Mouse (Mus musculus) MEL (cell line): ENCODE results near the gene Pbx4. TPM values are rescaled to one million over a fixed set of nuclear protein-coding genes. Genes with fewer than 3 reads are reported as not detected.
A peak's percentile ranks its signal among the peaks of the same experiment; 100 is the strongest.

Experiments
- DNase-seq: peaks from one replicate; pipeline ENCODE4 v3.0.0; 2011; ENCODE audit warnings: low read depth, low spot score
- H3K27ac ChIP-seq: 2 replicates; pipeline ENCODE4 v1.5.1; 2012; ENCODE audit warnings: low read depth, mild to moderate bottlenecking, control low read depth, low read length, moderate library complexity; ENCODE audit not compliant: control insufficient read depth
- H3K27me3 ChIP-seq, 2 experiments: fragments of 150-350 bp in 1 of 2; sonication (generic) in 1 of 2; 2 replicates each; pipeline ENCODE4 v1.6.1; 2012; ENCODE audit warnings: low read length in 2 of 2, mild to moderate bottlenecking in 2 of 2, improper control_type of control experiment in 1 of 2, moderate library complexity in 1 of 2; ENCODE audit not compliant: insufficient read depth in 2 of 2, control insufficient read depth in 1 of 2
- H3K36me3 ChIP-seq, 2 experiments: 2 replicates each; pipeline ENCODE4 v1.6.1; 2012 to 2014; ENCODE audit warnings: low read length in 2 of 2, improper control_type of control experiment in 1 of 2, inconsistent platforms in 1 of 2, mild to moderate bottlenecking in 1 of 2; ENCODE audit not compliant: insufficient read depth in 2 of 2, control insufficient read depth in 1 of 2
- H3K4me1 ChIP-seq, 2 experiments: fragments of 150-350 bp in 1 of 2; sonication (generic) in 1 of 2; 2 replicates each; pipeline ENCODE4 v1.6.1; 2012; ENCODE audit warnings: low read length in 2 of 2, improper control_type of control experiment in 1 of 2, mild to moderate bottlenecking in 1 of 2; ENCODE audit not compliant: insufficient read depth in 2 of 2, control insufficient read depth in 1 of 2
- H3K4me3 ChIP-seq, 2 experiments: fragments of 150-350 bp in 1 of 2; sonication (generic) in 1 of 2; 2 replicates each; pipeline ENCODE4 v1.5.1; 2012; ENCODE audit warnings: low read depth in 2 of 2, low read length in 2 of 2, mild to moderate bottlenecking in 2 of 2, moderate library complexity in 2 of 2, control low read depth in 1 of 2, improper control_type of control experiment in 1 of 2; ENCODE audit not compliant: control insufficient read depth in 1 of 2, insufficient read depth in 1 of 2
- H3K79me2 ChIP-seq: 2 replicates; pipeline ENCODE4 v1.6.1; 2012; ENCODE audit warnings: mild to moderate bottlenecking, low read length, moderate library complexity; ENCODE audit not compliant: control insufficient read depth, poor library complexity, insufficient read depth
- H3K9ac ChIP-seq: 2 replicates; pipeline ENCODE4 v1.6.1; 2012; ENCODE audit warnings: low read depth, mild to moderate bottlenecking, control low read depth, low read length, moderate library complexity; ENCODE audit not compliant: control insufficient read depth, poor library complexity, severe bottlenecking
- H3K9me3 ChIP-seq: fragments of 150-350 bp; sonication (generic); replicated peaks from 2 replicates; pipeline ENCODE4 v1.6.1; 2012; ENCODE audit warnings: mild to moderate bottlenecking, low read length, improper control_type of control experiment, moderate library complexity; ENCODE audit not compliant: insufficient read depth
- GABPA ChIP-seq: IDR thresholded peaks from 2 replicates; pipeline ENCODE4 v1.6.1; 2012; ENCODE audit warnings: low read depth, mild to moderate bottlenecking, inconsistent platforms, low read length, improper control_type of control experiment, moderate library complexity
- GATA1 ChIP-seq: IDR thresholded peaks from 2 replicates; pipeline ENCODE4 v1.6.1; 2011; ENCODE audit warnings: low read depth, low read length, improper control_type of control experiment
- HCFC1 ChIP-seq: IDR thresholded peaks from 2 replicates; pipeline ENCODE4 v1.6.1; 2012; ENCODE audit warnings: low read depth, mild to moderate bottlenecking, inconsistent platforms, low read length, improper control_type of control experiment, moderate library complexity
- JUND ChIP-seq: IDR thresholded peaks from 2 replicates; pipeline ENCODE4 v1.6.1; 2011; ENCODE audit warnings: low read depth, mild to moderate bottlenecking, improper control_type of control experiment, low read length
- KAT2A ChIP-seq: conservative IDR thresholded peaks from 2 replicates; pipeline ENCODE4 v1.6.1; 2012; ENCODE audit warnings: low read depth, low read length, improper control_type of control experiment, inconsistent platforms
- MAZ ChIP-seq: IDR thresholded peaks from 2 replicates; pipeline ENCODE4 v1.6.1; 2012; ENCODE audit warnings: low read depth, mild to moderate bottlenecking, inconsistent platforms, low read length, improper control_type of control experiment
- MXI1 ChIP-seq: IDR thresholded peaks from 2 replicates; pipeline ENCODE4 v1.6.1; 2011; ENCODE audit warnings: mild to moderate bottlenecking, low read depth, low read length, improper control_type of control experiment
- MYB ChIP-seq: IDR thresholded peaks from 2 replicates; pipeline ENCODE4 v1.6.1; 2011; ENCODE audit warnings: mild to moderate bottlenecking, low read depth, low read length, improper control_type of control experiment
- MYC ChIP-seq: IDR thresholded peaks from 2 replicates; pipeline ENCODE4 v1.6.1; 2011; ENCODE audit warnings: low read depth, mild to moderate bottlenecking, low read length, improper control_type of control experiment, moderate library complexity
- POLR2A ChIP-seq, 2 experiments: IDR thresholded peaks; 2 replicates each; pipeline ENCODE4 v1.6.1; 2011 to 2012; ENCODE audit warnings: low read length in 2 of 2, mild to moderate bottlenecking in 2 of 2, control low read depth in 1 of 2, improper control_type of control experiment in 1 of 2, low read depth in 1 of 2, moderate library complexity in 1 of 2; ENCODE audit not compliant: control insufficient read depth in 1 of 2, insufficient read depth in 1 of 2, poor library complexity in 1 of 2
- POLR2AphosphoS2 ChIP-seq: IDR thresholded peaks from 2 replicates; pipeline ENCODE4 v1.6.1; 2011; ENCODE audit warnings: low read length, improper control_type of control experiment
- POLR2AphosphoS5 ChIP-seq: IDR thresholded peaks from 2 replicates; pipeline ENCODE4 v1.6.1; 2012; ENCODE audit warnings: low read depth, borderline replicate concordance, mild to moderate bottlenecking, inconsistent platforms, low read length, moderate library complexity, mixed read lengths
- SMC3 ChIP-seq: IDR thresholded peaks from 2 replicates; pipeline ENCODE4 v1.6.1; 2011; ENCODE audit warnings: low read depth, low read length, improper control_type of control experiment
- TBP ChIP-seq: IDR thresholded peaks from 2 replicates; pipeline ENCODE4 v1.8.0; 2011; ENCODE audit warnings: low read depth, low read length, improper control_type of control experiment
- UBTF ChIP-seq: IDR thresholded peaks from 2 replicates; pipeline ENCODE4 v1.6.1; 2012; ENCODE audit warnings: low read depth, mild to moderate bottlenecking, inconsistent platforms, low read length, improper control_type of control experiment, moderate library complexity, borderline replicate concordance; ENCODE audit not compliant: insufficient read depth
- ZKSCAN1 ChIP-seq: IDR thresholded peaks from 2 replicates; pipeline ENCODE4 v1.6.1; 2012; ENCODE audit warnings: low read depth, mild to moderate bottlenecking, inconsistent platforms, low read length, improper control_type of control experiment, moderate library complexity
- ZNF384 ChIP-seq: IDR thresholded peaks from 2 replicates; pipeline ENCODE4 v1.6.1; 2012; ENCODE audit warnings: low read depth, mild to moderate bottlenecking, inconsistent platforms, low read length, improper control_type of control experiment
- polyA plus RNA-seq, 2 experiments: library from polyadenylated mRNA; stranded (reverse) in 1 of 2; unstranded in 1 of 2; fragments of >175 nt in 1 of 2; fragments of >200 nt in 1 of 2; gene quantifications; 2 replicates each; pipeline versions ENCODE4 v1.2.1 to v1.2.4; 2012; ENCODE audit warnings: low replicate concordance in 2 of 2, low read depth in 1 of 2; ENCODE audit not compliant: insufficient read length in 2 of 2, insufficient read depth in 1 of 2, missing spikeins in 1 of 2
- total RNA-seq: library from RNA; depleted of rRNA; stranded (reverse); fragments of 300-350 nt; gene quantifications from 2 replicates; pipeline ENCODE4 v1.2.3, GENCODE M21; 2012

The Pbx4 gene
- total and polyA plus RNA-seq, 3 experiments = 9.3 to 15.6 TPM; not detected in 1

- TF ChIP-seq UBTF (no peak), POLR2AphosphoS2 (no peak), MXI1 (peak; percentile 57)
Measured at GRCm38 (mm10) chr8:69791415-69792068, 40.7 kb upstream of the Pbx4 start (continued).

GRCm38 (mm10) chr8:69793666-69794065 lies 38.6 kb upstream of the Pbx4 start:
- Histone ChIP-seq H3K4me3 (no peak overlapping the region), H3K9ac (no peak overlapping the region)
- TF ChIP-seq ZNF384 (no peak), GATA1 (no peak), HCFC1 (no peak), POLR2AphosphoS5 (no peak), JUND (no peak), POLR2A (IDR thresholded peaks at IDR 0.05; ENCODE audit: control insufficient read depth in 1 of 2, insufficient read depth in 1 of 2, low read depth in 1 of 2, low read length in 2 of 2, poor library complexity in 1 of 2) (no peak), MAZ (no peak), POLR2AphosphoS2 (no peak), GABPA (no peak)
- TF ChIP-seq, all 39 proteins: peak for 0
- H3K79me2 ChIP-seq = peaks cover 31% of the 10 kb centered on the region
- peaks cover 5 to 14% of the 10 kb centered on the region in 2 experiments for H3K36me3 ChIP-seq
- no peaks in the 10 kb centered on the region for H3K9me3 ChIP-seq
- H3K27me3 ChIP-seq = no peaks in the 10 kb centered on the region
- peaks cover 4 to 15% of the 10 kb centered on the region in 2 experiments for H3K4me1 ChIP-seq
- H3K27ac ChIP-seq = no peak overlapping the region
- DNase-seq = no peak

- no peak for TF ChIP-seq KAT2A
- TF ChIP-seq POLR2A (IDR thresholded peaks at IDR 0.05; ENCODE audit: control insufficient read depth in 1 of 2, insufficient read depth in 1 of 2, low read depth in 1 of 2, low read length in 2 of 2, poor library complexity in 1 of 2) = no peak
- no peak for TF ChIP-seq JUND
- no peak for TF ChIP-seq HCFC1
- no peak for TF ChIP-seq POLR2AphosphoS2
- no peak for TF ChIP-seq MYB
- TF ChIP-seq TBP = no peak
- TF ChIP-seq ZKSCAN1 = no peak
- TF ChIP-seq MAZ = no peak
- TF ChIP-seq SMC3 = no peak
- no peak for TF ChIP-seq MYC
- Histone ChIP-seq H3K79me2 (peaks cover 31% of the 10 kb centered on the region), H3K4me3 (no peak overlapping the region), H3K27ac (no peak overlapping the region), H3K9me3 (no peaks in the 10 kb centered on the region), H3K4me1 (peaks cover 4 to 14% of the 10 kb centered on the region in 2 experiments; a peak in 3 of 4 replicates), H3K9ac (no peak overlapping the region), H3K27me3 (no peaks in the 10 kb centered on the region), H3K36me3 (peaks cover 5 to 14% of the 10 kb centered on the region in 2 experiments)
- DNase-seq = no peak
Measured at GRCm38 (mm10) chr8:69794096-69794495, 38.2 kb upstream of the Pbx4 start.
